Mouse (Mus musculus) CD4-positive helper T cell, adult 2 months (primary cell): ENCODE measurements around the gene Spata5.
A peak's percentile ranks its signal among the peaks of the same experiment; 100 is the strongest.
"Not testable (repeated sequence)": the region's sequence is repeated elsewhere in the genome, so short reads cannot be mapped to it uniquely, and the experiment has no call there.

ENCODE experiments used
- DNase-seq: peaks from one replicate; pipeline ENCODE4 v3.0.0-alpha.2; 2012; ENCODE audit warnings: low read depth, missing footprints, low spot score

Spata5 gene

GRCm38 (mm10) chr3:37569661-37570566 lies 150.2 kb downstream of the Spata5 start:
- DNase-seq: no peak

DNA sequence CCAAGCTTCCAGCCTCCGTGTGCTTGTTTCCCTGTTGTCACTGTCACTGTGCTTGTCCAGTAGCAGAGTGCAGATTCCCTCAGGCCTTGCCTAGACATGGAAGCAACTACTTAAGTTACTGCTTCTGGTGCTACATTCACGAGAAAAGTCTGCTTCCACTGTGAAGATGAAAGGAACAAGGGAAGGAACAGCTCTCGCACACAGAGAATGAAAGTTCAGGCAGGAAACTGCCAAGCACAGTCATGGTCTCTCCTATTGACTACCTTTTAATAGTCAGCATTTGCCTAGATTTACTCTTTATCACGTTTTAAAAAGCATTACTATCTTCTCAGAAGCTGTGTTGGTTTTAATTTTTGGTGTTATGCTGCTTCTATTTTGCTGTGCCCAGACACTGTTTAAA lies 151.9 kb downstream of the Spata5 start:
- no peak for DNase-seq

GRCm38 (mm10) chr3:37572066-37572465 lies 152.4 kb downstream of the Spata5 start:
- DNase-seq: no peak

GRCm38 (mm10) chr3:37576840-37577239 lies 157.1 kb downstream of the Spata5 start:
- DNase-seq: no peak

DNA sequence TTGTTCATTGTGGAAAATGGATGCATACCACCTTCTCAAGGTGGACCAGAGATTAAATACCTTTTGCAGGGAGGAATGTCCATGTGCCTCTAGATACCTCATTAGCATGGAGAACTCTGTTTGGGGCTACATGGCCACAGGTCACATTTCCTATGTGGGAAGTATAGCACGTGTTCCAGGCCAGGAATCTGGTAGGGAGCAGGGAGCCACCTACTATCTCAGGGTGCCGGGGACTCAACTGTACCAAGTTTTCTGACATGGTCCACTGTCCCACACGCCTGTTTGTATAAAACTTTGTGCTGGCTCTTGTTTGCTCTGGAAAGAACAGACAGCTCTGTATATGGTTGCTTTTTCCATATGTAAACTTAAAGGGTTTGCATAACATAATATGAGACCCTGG lies 158.0 kb downstream of the Spata5 start:
- no peak for DNase-seq

- no peak for DNase-seq
These were observed 164.9 kb downstream of the Spata5 start for GRCm38 (mm10) chr3:37584576-37584975.

DNA sequence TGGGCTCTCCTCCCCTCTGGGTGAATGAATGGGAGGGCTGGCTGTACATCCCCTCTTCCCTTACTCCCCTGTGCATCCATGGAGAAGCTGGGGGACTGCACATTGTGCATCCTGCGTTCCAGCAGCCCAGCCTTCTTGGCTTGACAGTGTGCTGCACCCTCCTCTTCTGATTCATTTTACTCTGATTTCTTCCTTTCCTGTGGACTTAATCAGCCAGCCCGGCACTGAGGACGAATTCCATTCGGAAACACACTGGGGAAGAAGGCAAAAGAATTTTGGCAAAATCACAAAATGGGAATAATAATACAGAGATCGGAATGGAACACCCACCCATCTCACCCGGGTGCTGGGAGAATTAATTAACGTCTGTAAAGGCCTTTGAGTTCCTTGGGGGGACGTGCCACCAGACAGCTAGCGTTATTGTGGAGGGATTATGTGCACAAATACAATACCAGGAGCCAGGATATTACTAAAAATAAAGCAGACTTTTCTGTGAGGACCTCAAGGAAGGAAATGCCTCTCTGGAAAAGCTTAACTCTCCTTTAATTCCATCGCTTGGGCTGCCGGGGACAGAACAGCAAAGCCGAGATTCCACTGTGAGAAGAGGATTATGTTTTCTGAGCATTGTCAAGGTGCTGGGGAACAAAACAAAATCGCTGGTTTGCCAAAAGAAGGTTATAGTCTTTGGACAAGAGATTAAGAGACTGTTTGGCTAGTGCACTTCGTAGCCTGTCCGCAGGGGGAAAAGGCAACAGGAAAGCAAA lies 166.5 kb downstream of the Spata5 start:
- DNase-seq: no peak

DNA sequence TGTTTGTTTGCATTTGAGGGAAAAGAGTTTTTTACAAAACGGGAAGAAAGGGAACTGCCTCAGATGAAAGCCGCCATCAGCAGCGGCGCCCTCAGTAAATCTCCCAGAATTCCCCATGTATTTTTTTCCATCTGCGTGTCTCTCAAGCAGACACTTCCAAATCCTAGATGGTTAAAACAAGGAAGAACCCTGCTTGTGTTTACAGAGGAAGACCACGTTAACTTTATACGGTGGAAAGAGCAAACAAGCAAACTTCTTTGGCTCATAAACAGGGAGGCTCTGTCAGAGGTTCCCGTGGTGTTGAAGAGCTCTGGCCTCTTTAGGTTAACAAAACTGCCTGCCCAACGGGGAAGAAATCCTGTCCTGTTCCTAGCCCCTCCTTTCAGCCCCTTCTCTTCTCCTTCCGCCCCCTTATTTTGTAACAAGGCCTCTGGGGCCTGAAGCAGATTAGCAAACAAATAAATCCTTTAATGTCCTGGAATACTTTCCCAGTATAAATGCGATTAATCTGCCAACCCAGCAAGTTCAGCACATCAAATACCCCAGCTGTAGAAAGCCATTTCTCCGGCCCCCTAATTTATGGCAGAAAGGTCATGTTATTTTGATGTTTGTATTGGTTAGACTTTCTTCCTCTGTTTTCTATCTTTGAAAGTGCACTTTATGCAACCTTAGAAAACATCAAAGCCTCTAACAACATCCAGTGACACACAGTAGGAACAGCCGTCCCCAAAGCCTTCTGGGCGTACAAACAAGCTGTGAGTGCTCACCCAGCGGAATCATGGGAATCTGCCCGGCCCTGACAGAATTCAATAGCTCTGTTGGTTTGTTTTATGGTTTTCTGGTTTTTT lies 167.3 kb downstream of the Spata5 start:
- DNase-seq: no peak

DNA sequence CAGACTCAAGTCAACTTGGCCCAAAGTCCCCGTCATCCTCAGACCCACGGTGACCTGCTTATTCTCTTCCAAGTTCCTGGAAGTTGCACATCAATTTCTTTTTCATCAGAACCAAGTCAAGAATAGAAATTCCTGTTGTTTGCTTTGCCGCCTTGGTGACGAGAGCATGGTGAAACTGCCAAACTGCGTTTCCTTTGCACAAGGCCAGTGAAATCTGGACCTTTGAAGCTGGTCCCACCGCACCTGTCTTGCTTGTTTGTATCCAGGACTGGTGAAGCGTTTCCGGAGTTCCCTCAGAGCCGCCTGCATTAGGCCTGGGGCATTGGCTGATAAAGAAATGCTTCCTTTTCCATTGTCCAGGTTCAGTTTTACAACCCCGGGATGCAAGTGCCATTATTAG lies 176.0 kb downstream of the Spata5 start:
- DNase-seq: no peak

DNA sequence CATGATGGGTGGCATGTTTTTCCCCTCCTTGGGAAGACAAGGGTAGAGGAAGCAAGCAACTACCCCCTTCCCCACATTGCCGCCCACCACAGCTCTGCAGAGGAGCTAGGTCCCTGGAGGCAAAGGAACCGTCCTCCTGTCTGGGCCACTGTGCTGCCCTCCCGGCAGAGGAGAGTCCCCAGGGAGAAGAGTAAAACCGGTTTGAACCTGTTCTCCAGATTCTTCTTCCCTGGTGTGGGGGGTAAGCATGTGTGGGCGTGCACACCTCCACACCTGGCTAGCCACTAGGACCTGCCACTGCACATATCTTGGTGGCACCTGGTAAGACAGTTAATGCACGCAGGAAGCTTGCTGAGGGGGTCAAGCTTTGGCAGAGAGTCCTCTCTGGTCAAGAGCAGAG lies 176.8 kb downstream of the Spata5 start:
- no peak for DNase-seq

GRCm38 (mm10) chr3:37597200-37597599 lies 177.5 kb downstream of the Spata5 start:
- no peak for DNase-seq

DNA sequence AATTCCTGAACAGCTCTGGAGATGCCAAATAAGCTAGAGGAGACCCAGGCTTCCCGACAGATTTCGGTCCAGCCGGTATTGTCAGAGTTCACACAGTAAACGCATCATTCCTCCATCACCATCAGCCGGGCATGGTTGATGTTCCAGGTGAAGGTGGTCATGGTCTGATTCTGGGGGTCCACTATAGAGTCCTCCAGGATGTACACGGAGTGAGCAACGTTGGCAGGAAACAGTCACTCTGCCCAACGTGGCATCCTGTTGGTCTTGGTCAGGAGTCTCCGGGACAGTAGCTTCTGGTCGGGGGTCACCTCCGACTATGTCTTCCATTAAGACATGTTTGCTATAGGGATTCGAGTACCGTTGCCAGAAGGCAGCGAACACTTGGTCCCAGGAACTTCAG lies 179.9 kb downstream of the Spata5 start:
- not testable (repeated sequence) for DNase-seq

GRCm38 (mm10) chr3:37602356-37602755 lies 182.7 kb downstream of the Spata5 start:
- DNase-seq: no peak

- DNase-seq: no peak
These were observed 183.2 kb downstream of the Spata5 start for GRCm38 (mm10) chr3:37602890-37603289.

GRCm38 (mm10) chr3:37603541-37603940 lies 183.8 kb downstream of the Spata5 start:
- no peak for DNase-seq

DNA sequence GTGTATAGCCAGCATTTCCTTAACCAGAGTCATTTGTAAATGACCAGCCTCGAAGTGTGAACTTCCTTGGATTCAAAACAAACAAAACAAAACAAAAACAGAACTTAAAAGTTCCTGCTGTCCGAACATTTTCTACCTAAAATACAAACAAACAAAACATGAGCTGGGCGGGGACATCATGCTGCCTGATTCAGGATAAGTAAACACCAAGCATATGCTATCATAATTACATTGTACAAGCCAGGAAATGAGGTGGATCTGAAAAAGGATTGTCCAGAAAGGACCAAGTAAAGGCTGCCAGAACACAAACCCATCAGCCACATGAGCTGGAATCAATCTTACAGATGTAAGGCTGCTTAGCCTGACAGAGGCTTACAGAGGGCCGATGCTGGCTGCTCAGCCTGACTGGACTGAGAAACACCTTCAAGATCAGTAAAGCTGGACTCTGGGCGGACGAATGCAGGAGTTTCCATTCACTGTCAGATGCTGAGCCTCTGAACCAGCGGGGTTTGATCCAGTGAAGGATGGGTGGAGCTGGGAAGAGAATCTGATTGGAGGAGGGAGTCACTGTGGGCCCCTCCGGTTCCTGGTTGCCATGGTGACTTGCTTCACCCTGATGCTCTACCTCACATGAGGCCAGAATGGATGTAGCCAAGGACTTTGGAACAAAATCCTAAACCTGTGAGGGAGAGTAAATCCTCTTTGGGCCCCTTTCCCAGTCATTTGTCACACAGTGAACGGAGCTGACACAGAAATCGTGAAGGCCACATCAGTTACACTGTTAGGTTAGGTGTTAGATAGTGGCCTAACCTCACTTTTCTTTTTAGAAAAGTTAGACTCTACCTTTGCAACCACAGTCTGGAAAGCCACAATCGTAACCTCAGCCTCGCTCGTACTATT lies 185.5 kb downstream of the Spata5 start:
- peak; percentile 14 for DNase-seq

DNA sequence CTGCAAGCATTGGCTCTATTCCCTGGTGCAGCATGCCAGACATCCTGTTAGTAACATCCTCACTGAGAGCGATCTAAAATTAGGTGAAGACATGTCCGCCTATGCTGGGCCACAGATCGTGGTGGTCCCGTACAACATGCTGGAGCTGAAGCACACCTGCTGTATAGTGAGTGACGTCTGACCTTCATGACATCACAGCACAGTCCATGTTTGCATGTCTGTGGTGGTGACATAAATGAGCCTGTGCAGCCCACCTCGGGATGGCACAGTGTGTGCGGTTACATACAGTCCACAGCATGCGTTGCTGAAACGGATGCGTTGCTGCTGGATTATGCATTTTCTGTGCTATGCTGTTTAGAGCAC lies 186.2 kb downstream of the Spata5 start:
- DNase-seq: no peak

DNA sequence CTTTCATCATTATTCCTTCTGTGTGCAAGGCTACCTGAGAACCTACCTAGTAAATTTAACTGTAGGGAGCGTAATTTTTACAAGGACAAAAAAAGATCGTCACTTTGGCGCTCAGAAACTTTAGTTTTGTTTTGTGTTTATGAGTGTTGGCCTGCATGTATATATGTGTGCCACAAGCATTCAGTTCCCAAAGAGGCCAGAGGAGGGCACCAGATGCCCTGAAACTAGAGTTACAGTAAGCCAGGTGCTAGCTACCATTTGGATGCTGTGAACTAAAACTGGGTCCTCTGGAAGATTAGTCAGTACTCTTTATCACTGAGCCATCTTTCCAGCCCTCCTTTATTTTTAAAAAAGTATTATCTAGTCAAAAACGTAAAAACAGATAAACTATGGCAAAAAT lies 189.2 kb downstream of the Spata5 start:
- DNase-seq: no peak

DNA sequence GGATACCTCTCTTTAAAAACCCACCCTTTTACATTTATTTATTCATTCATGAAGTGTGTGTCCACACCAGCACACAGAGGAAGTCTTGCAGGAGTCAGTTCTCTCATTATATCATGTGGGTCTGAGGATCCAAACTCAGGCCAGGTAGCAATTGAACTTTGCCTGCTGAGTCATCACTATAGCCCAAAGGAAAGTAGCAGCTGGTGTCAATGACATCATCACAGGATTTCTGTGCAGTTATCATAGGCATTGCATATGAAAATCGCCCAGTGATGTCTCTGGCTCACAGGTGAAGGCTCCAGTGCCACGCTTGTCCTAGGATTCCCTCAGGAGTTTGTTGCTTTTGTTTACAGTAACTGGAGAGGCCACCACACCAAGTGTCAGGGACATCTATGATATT lies 191.0 kb downstream of the Spata5 start:
- no peak for DNase-seq

GRCm38 (mm10) chr3:37613722-37614121 lies 194.0 kb downstream of the Spata5 start:
- DNase-seq: no peak
